Mouse (Mus musculus) 3134 (cell line): ENCODE measurements around the gene Flnc.

Experiments
- DNase-seq: peaks from one replicate; pipeline ENCODE4 v3.0.0-alpha.2; 2011; ENCODE audit warnings: low spot score; ENCODE audit not compliant: insufficient read length; ENCODE audit errors: extremely low read depth

Flnc gene

GRCm38 (mm10) chr6:29473941-29474691 is 41.1 kb downstream of the Flnc start:
- DNase-seq = no peak

DNA sequence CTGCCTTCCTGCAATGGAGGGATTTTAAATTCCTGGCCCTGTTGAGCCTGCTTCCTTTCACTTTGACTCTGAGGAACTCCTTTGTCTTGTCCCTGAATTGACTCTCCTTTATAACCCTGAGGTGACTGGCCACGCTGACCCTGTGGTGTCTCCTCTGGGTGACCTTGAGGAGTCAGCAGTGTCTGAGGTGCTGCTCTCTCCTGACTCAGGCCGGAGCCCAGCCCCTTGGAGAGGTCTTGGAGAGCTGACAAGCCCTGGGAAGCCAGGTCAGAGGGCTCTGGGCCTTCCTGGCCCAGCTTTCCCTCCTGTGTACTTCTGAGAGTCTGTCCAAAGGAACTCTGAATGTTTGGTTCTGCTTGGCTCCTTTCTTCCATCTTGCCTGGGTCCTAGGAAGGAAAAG is 41.7 kb downstream of the Flnc start:
- DNase-seq = no peak

DNA sequence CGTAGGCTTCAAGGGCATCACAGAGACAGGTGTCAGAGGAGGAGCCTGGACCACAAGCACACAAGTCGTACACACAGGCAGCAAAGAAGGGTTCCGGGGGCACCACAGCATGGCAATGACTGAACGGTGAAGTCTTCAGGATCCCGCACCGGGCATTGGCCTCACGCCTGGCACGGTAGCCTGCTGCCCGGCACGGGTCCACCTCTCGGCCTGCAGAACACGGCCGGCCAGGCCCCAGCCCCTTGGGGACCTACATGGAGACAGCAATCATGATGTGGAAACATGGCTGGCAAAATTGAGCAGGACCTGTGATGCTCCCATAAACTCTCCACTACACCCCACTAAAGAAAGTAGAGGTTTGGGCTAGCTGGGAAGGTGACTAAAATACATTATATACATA is 49.6 kb downstream of the Flnc start:
- DNase-seq = no peak

- no peak for DNase-seq
Observed at GRCm38 (mm10) chr6:29484716-29485559, 51.9 kb downstream of the Flnc start.

DNA sequence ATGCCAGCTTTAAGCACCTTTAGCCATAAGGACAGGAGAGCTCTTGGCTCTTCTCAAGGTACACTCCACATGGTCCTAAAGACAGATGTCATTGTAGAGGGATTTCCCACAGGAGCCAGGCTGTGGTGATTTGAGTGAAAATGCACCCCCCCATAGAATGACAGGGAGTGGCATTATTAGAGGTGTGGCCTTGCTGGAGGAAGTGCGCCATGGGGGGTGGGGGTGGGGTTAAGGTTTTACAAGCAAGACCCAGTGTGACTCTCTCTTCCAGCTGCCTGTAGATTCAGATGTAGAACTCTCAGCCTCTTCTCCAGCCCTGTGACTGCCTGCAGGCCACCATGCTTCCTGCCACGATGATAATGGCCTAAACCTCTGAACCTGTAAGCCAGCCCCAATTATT is 52.9 kb downstream of the Flnc start:
- no peak for DNase-seq

GRCm38 (mm10) chr6:29494101-29494500 is 61.0 kb downstream of the Flnc start:
- no peak for DNase-seq

GRCm38 (mm10) chr6:29496270-29496669 is 63.2 kb downstream of the Flnc start:
- no peak for DNase-seq

GRCm38 (mm10) chr6:29497791-29498190 is 64.7 kb downstream of the Flnc start:
- DNase-seq = no peak

GRCm38 (mm10) chr6:29500177-29500576 is 67.1 kb downstream of the Flnc start:
- no peak for DNase-seq

- DNase-seq = no peak
Observed at GRCm38 (mm10) chr6:29500810-29501209, 67.8 kb downstream of the Flnc start.

GRCm38 (mm10) chr6:29501599-29501998 is 68.5 kb downstream of the Flnc start:
- DNase-seq = no peak

- DNase-seq = no peak
Observed at GRCm38 (mm10) chr6:29505493-29505892, 72.4 kb downstream of the Flnc start.

DNA sequence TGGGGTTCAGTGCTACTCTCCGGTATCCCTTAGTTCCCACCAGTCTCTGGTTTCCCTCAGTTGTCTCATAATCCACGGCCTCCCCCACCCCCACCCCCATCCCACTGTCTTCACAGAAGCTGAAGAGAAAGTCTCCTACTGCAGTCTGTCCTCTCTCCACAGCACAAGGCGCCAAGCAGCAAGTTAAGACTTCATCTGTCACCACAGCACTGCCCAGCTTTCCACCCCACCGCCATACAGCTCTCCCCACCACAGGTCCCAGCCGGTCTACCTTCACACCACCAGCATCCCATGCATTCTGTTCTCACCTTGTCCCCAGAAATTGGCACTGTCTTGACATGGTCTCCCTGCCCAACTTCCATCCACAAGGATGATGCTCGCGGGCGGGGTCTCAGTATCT is 73.8 kb downstream of the Flnc start:
- DNase-seq = no peak

DNA sequence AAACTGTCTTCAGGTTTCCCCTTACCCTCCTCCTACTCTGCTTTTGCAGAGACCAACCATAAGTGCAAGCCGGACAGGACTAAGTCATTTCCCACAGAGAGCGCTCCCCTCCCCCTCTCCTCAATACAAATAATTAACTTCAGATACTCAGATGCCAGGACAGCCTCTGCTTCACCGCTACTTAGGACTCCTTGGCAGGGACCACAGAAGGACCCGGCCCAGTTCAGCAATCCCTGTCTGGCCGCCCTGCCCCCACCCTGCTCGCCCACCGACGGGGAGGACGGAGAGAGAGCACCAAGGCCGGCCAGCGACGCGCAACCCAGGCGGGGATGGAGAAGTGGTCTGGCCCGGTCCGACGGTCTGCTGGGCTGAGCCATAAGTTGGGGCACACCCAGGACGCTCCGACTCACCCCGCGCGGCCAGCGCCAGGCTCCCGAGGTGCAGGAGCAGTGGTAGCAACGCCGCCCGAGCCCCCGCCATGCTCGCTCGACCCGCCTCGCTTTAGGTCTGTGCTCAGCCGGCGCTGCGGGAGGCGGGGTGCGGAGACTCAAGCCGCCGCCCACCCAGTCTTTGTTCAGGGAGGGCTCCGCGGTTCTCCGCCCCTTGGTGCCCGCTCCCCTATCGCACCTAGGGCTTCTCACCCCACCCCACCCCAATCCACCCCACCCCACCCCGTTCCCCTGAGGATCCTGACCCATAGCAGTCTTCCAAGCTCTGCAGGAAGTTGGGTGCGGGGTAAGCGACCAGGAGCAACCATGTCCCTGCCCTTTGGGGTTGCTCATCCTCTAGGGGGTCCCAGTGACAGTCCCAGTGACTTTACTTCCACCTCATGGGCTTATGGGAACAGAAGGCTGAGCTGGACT is 74.6 kb downstream of the Flnc start, which contains the start of gene Kcp:
Kcp (minus strand) TSS at position 506 of the 863 bp plus-strand sequence.
- no peak for DNase-seq

GRCm38 (mm10) chr6:29509086-29509485 is 76.0 kb downstream of the Flnc start:
- no peak for DNase-seq
